8 mouse cellular contexts compared by ENCODE assay signal in genomic region chr15:90223969-90224750, GRCm38 (mm10). TPM values are rescaled to one million over a fixed set of nuclear protein-coding genes. Genes with fewer than 3 reads are reported as not detected.
DNase-seq lines count a peak whose midpoint lies in the region; ATAC-seq and TF ChIP-seq lines count a peak whose summit lies in the region.

TSS of gene Alg10b (plus strand) at chr15:90224311.

- TF ChIP-seq POLR2A in MEL (IDR thresholded peaks at IDR 0.05; ENCODE audit: control insufficient read depth in 1 of 2, insufficient read depth in 1 of 2, low read depth in 1 of 2, low read length in 2 of 2, poor library complexity in 1 of 2): peak; percentile 55 to 96; a peak in 3 of 4 replicates
- TF ChIP-seq POLR2A in cerebellum, adult 2 months (IDR thresholded peaks at IDR 0.05; ENCODE audit: borderline replicate concordance, insufficient read depth, low read length): peak; percentile 93; the same call in 1 of the 2 replicates

- H3K4me3 ChIP-seq in MEL (ENCODE audit: control insufficient read depth in 1 of 2, insufficient read depth in 1 of 2, low read depth in 2 of 2, low read length in 2 of 2): peak within 1 kb of the TSS; percentile 96 to 97
- H3K4me3 ChIP-seq in cerebellum, adult 2 months (replicated peaks; ENCODE audit: insufficient read depth, low read depth, low read length): peak within 1 kb of the TSS; percentile 86
- peak within 1 kb of the TSS; percentile 80 for H3K4me3 ChIP-seq in forebrain, postnatal 0 days (ENCODE audit: low read depth, low read length)
- peak within 1 kb of the TSS; percentile 74 for H3K4me3 ChIP-seq in lung, embryonic 16.5 days (ENCODE audit: low read length)

- no peak for TF ChIP-seq EP300 in MEL (IDR thresholded peaks at IDR 0.05; ENCODE audit: low read depth in 1 of 2, low read length in 2 of 2)

- H3K27me3 ChIP-seq in MEL (ENCODE audit: control insufficient read depth in 1 of 2, insufficient read depth in 2 of 2, low read length in 2 of 2): no peaks in the 10 kb centered on the region
- no peaks in the 10 kb centered on the region for H3K27me3 ChIP-seq in cerebellum, adult 2 months (ENCODE audit: control insufficient read depth, insufficient read depth, low read length)
- H3K27me3 ChIP-seq in forebrain, postnatal 0 days (ENCODE audit: insufficient read depth, low read length): no peaks in the 10 kb centered on the region
- no peaks in the 10 kb centered on the region for H3K27me3 ChIP-seq in lung, embryonic 16.5 days (ENCODE audit: control insufficient read depth, insufficient read depth, low read depth, low read length)

- H3K4me1 ChIP-seq in MEL (ENCODE audit: control insufficient read depth in 1 of 2, insufficient read depth in 2 of 2, low read length in 2 of 2): peaks cover 0 to 8% of the 10 kb centered on the region in 2 experiments; a peak in 1 of 4 replicates
- H3K4me1 ChIP-seq in cerebellum, adult 2 months (ENCODE audit: control insufficient read depth, insufficient read depth, low read length): peaks cover 3% of the 10 kb centered on the region
- peaks cover 12% of the 10 kb centered on the region; the same call in 1 of the 2 replicates for H3K4me1 ChIP-seq in forebrain, postnatal 0 days (ENCODE audit: insufficient read depth)
- peaks cover 9% of the 10 kb centered on the region; the same call in 1 of the 2 replicates for H3K4me1 ChIP-seq in lung, embryonic 16.5 days (replicated peaks; ENCODE audit: control insufficient read depth, insufficient read depth, low read length)

- peaks cover 17% of the 10 kb centered on the region for H3K79me2 ChIP-seq in MEL (ENCODE audit: control insufficient read depth, insufficient read depth, low read length, poor library complexity)

- H3K36me3 ChIP-seq in MEL (ENCODE audit: control insufficient read depth in 1 of 2, insufficient read depth in 2 of 2, low read length in 2 of 2): peaks cover 8 to 13% of the 10 kb centered on the region in 2 experiments; a peak in 3 of 4 replicates
- H3K36me3 ChIP-seq in forebrain, postnatal 0 days (ENCODE audit: insufficient read depth): peaks cover 22% of the 10 kb centered on the region
- peaks cover 15% of the 10 kb centered on the region for H3K36me3 ChIP-seq in lung, embryonic 16.5 days (ENCODE audit: control insufficient read depth, insufficient read depth, low read length)

- H3K27ac ChIP-seq in MEL (ENCODE audit: control insufficient read depth, low read depth, low read length): peak within 1 kb of the TSS; percentile 81
- H3K27ac ChIP-seq in cerebellum, adult 2 months (ENCODE audit: insufficient read depth, low read length): peak within 1 kb of the TSS; percentile 40
- H3K27ac ChIP-seq in forebrain, postnatal 0 days (ENCODE audit: low read depth, low read length): peak within 1 kb of the TSS; percentile 93
- H3K27ac ChIP-seq in lung, embryonic 16.5 days (ENCODE audit: low read length): peak within 1 kb of the TSS; percentile 86

- peak within 1 kb of the TSS; percentile 95 for H3K9ac ChIP-seq in MEL (ENCODE audit: control insufficient read depth, low read depth, low read length, poor library complexity, severe bottlenecking)
- H3K9ac ChIP-seq in forebrain, postnatal 0 days: peak within 1 kb of the TSS; percentile 97
- H3K9ac ChIP-seq in lung, embryonic 16.5 days (ENCODE audit: low read length): peak within 1 kb of the TSS; percentile 95

- no peaks in the 10 kb centered on the region for H3K9me3 ChIP-seq in MEL (replicated peaks; ENCODE audit: insufficient read depth, low read length)
- no peaks in the 10 kb centered on the region for H3K9me3 ChIP-seq in forebrain, postnatal 0 days (ENCODE audit: low read length)
- no peaks in the 10 kb centered on the region for H3K9me3 ChIP-seq in lung, embryonic 16.5 days (ENCODE audit: control insufficient read depth, low read length)

- DNase-seq in MEL (ENCODE audit: low read depth, low spot score): peak; percentile 96
- peak; percentile 83 to 89 for DNase-seq in cerebellum, adult 2 months
- DNase-seq in forebrain, postnatal 0 days: peak; percentile 96
- DNase-seq in heart, postnatal 4 days: peak; percentile 84
- DNase-seq in layer of hippocampus, adult 9-10 months (ENCODE audit: low spot score): peak; percentile 36
- DNase-seq in ovary, postnatal 10 days (ENCODE audit: low spot score): peak; percentile 33
- peak; percentile 74 to 82 for DNase-seq in thymus, postnatal 10 days (ENCODE audit: low spot score in 2 of 2)

- TF ChIP-seq RAD21 in MEL (IDR thresholded peaks at IDR 0.05; ENCODE audit: low read depth, low read length): no peak

- under 1% methylated on average over 58 of the region's 59 CpGs for WGBS in cerebellum, adult 2 months
- 4% methylated on average over 58 of the region's 59 CpGs for WGBS in forebrain, postnatal 0 days
- WGBS in lung, embryonic 16.5 days: under 1% methylated on average over 55 of the region's 59 CpGs

- TF ChIP-seq CTCF in MEL (IDR thresholded peaks at IDR 0.05 in 2 of 3, conservative IDR thresholded peaks at IDR 0.05 in 1 of 3; ENCODE audit: control insufficient read depth in 1 of 3, insufficient read depth in 1 of 3, low read depth in 2 of 3, low read length in 3 of 3, poor library complexity in 1 of 3, severe bottlenecking in 1 of 3): no peak
- no peak for TF ChIP-seq CTCF in cerebellum, adult 2 months (IDR thresholded peaks at IDR 0.05; ENCODE audit: borderline replicate concordance, insufficient read depth, low read depth, low read length)
- TF ChIP-seq CTCF in forebrain, postnatal 0 days (IDR thresholded peaks at IDR 0.05; ENCODE audit: low read depth): peak; percentile 55

- peak; percentile 100 for ATAC-seq in forebrain, postnatal 0 days
- peak; percentile 99 for ATAC-seq in lung, embryonic 16.5 days (ENCODE audit: low read depth)

- peak within 1 kb of the TSS; percentile 66 for H3K4me2 ChIP-seq in forebrain, postnatal 0 days (ENCODE audit: low read depth)
- H3K4me2 ChIP-seq in lung, embryonic 16.5 days (ENCODE audit: low read depth, low read length): peak within 1 kb of the TSS; percentile 85

TF ChIP-seq in MEL, 35 proteins besides CTCF, POLR2A, EP300 and RAD21:
- TF ChIP-seq TBP (IDR thresholded peaks at IDR 0.05; ENCODE audit: low read depth, low read length) (peak; percentile 73), MXI1 (IDR thresholded peaks at IDR 0.05; ENCODE audit: low read depth, low read length) (peak; percentile 20; the same call in 1 of the 2 replicates), HCFC1 (IDR thresholded peaks at IDR 0.05; ENCODE audit: low read depth, low read length) (peak; percentile 86), MAZ (IDR thresholded peaks at IDR 0.05; ENCODE audit: low read depth, low read length) (peak; percentile 76), NELFE (IDR thresholded peaks at IDR 0.05; ENCODE audit: low read depth, low read length) (peak; percentile 96), GABPA (IDR thresholded peaks at IDR 0.05; ENCODE audit: low read depth, low read length) (no peak), KAT2A (conservative IDR thresholded peaks at IDR 0.05; ENCODE audit: low read depth, low read length) (peak; percentile 56; the same call in 1 of the 2 replicates), POLR2AphosphoS2 (IDR thresholded peaks at IDR 0.05; ENCODE audit: low read length) (peak; percentile 89), MEF2A (IDR thresholded peaks at IDR 0.05; ENCODE audit: extremely low read depth, insufficient replicate concordance, low read depth, low read length, poor library complexity, severe bottlenecking) (no peak), CHD2 (IDR thresholded peaks at IDR 0.05; ENCODE audit: low read length) (peak; percentile 47), MYB (IDR thresholded peaks at IDR 0.05; ENCODE audit: low read depth, low read length) (no peak), E2F4 (IDR thresholded peaks at IDR 0.05; ENCODE audit: borderline replicate concordance, low read depth, low read length) (peak; percentile 92), POLR2AphosphoS5 (IDR thresholded peaks at IDR 0.05; ENCODE audit: borderline replicate concordance, low read depth, low read length) (no peak), SIN3A (IDR thresholded peaks at IDR 0.05; ENCODE audit: low read length) (peak; percentile 67), MAX (IDR thresholded peaks at IDR 0.05; ENCODE audit: low read length) (no peak; the same call in 1 of the 2 replicates), NRF1 (IDR thresholded peaks at IDR 0.05; ENCODE audit: insufficient read depth, low read depth, low read length, poor library complexity, severe bottlenecking) (0 out of 2 replicates have a peak, but pooled peaks have one; percentile 13), UBTF (IDR thresholded peaks at IDR 0.05; ENCODE audit: borderline replicate concordance, insufficient read depth, low read depth, low read length) (0 out of 2 replicates have a peak, but pooled peaks have one; percentile 28), TCF12 (IDR thresholded peaks at IDR 0.05; ENCODE audit: low read depth, low read length) (peak; percentile 64; the same call in 1 of the 2 replicates), ZMIZ1 (IDR thresholded peaks at IDR 0.05; ENCODE audit: low read depth, low read length) (peak; percentile 88), ELF1 (IDR thresholded peaks at IDR 0.05; ENCODE audit: low read depth, low read length) (peak; percentile 62)

RNA-seq across cellular contexts. Expression of gene Alg10b, which starts in this region (rescaled TPM):
- total RNA-seq in MEL (2012; rRNA removed): 17.0 and 19.6 TPM in 2 replicates
- polyA plus RNA-seq in MEL (2012; ENCODE audit: insufficient read depth in 1 of 2, insufficient read length in 2 of 2, low read depth in 1 of 2, low replicate concordance in 2 of 2, missing spikeins in 1 of 2): 10 to 100 TPM; 25.6 to 52.2 TPM
- polyA plus RNA-seq in cerebellum, adult 2 months (2012; rRNA removed): 14.7 and 16.1 TPM in 2 replicates
- total RNA-seq in forebrain, postnatal 0 days (2014; rRNA removed): 59.9 and 91.3 TPM in 2 replicates
- 21.0 and 34.8 TPM in 2 replicates for polyA plus RNA-seq in forebrain, postnatal 0 days (2015; fragmentation: Nextera tagmentation; extraction: Ambion mirVana)
- 10 to 100 TPM; 31.2 to 31.4 TPM for total RNA-seq in heart, postnatal 4 days (2021)
- polyA plus RNA-seq in lung, embryonic 16.5 days (2015; fragmentation: Nextera tagmentation; extraction: Ambion mirVana): 29.3 and 32.5 TPM in 2 replicates

Comparison
In these comparisons a context has a peak if more than half of its experiments do, and no peak if none do; other contexts are left out.
1. Peak in every context shown above with its lines: DNase-seq, ATAC-seq, H3K4me3 ChIP-seq and H3K27ac ChIP-seq.
2. DNase-seq: peak in every context shown above with its lines; median percentile 96 in MEL; 96 in forebrain, postnatal 0 days; 86 in cerebellum, adult 2 months; 84 in heart, postnatal 4 days; 78 in thymus, postnatal 10 days; 36 in layer of hippocampus, adult 9-10 months; 33 in ovary, postnatal 10 days.
3. H3K27ac ChIP-seq: peak in every context shown above with its lines; median percentile 93 in forebrain, postnatal 0 days; 86 in lung, embryonic 16.5 days; 81 in MEL; 40 in cerebellum, adult 2 months.